Mouse (Mus musculus) mouse embryonic stem cell (cell line): ENCODE measurements at regions not wholly inside any gene's neighbourhood (a gene's known extent, or its start where the extent isn't known, plus 50 kb on each side); places are given as distances from the start of the nearest gene placed in this dataset.

ENCODE experiments used
- in situ Hi-C, 2 experiments: fragments of 300-500 bp; cut with MboI; formaldehyde crosslinking; loops; 1 replicate in 1 of 2; 3 replicates in 1 of 2; pipeline ENCODE4 v1.14.3; 2019 to 2020; ENCODE audit warnings: low sequenced_read_pairs in 2 of 2, low pct_unique_long_range_greater_than_20kb in 1 of 2, mixed read lengths in 1 of 2; ENCODE audit not compliant: unreplicated experiment in 1 of 2

DNA sequence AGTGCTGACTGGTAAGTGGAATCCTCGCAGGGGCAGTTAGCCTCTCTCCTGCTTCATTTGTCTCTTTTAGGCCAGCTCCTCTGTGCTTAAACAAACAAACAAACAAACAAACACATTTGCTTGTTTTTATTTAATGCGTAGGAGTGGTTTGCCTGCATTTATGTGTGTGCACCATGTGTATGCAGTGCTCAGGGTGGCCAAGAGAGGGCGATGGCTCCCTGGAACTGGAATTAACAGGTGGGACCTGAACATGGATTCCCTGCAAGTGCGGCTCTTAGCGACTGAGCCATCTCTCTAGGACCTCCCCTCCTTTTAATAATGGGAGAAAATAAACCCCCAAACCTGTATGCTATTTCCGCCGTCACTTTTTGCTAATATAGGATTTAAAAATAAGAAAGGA, 91.8 kb upstream of the Ubl3 start:
- in situ Hi-C loops, result no loop called here

DNA sequence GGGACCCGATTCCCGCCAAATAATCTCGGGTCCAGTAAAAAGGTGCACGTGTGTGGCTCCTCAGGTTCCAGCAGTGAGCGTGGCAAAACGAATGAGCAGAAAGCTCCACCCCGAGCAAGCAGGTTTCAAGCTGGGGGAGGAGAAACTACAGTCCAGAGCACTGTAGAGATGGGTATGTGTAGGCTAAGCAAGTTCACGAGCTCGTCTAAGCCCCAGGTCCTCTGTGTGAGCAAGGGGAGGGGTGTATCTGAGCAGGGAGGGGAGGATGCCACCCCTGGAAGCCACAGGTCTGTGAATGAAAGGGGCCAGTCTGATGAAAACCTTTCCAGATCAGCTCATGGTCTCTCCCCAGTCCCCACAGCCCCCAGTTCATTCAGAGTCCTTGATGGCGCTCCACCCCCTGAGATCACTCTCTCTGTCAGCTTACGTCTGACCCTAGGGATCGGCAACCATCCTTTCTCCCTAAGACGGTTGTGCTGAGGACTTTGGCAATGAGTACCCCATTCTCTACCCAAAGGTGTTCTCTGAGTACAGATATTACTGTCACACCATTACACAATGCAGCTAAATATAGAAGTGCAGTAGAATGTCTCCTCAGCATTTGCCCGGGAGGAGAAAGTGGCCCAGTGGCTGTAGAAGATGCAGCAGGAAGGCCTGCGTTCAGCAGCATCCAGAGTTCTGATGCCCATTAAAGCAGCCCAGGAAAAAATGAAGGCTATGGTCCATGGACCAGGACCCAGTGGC, 89.2 kb upstream of the Ubl3 start:
- in situ Hi-C loops, result no loop called here

DNA sequence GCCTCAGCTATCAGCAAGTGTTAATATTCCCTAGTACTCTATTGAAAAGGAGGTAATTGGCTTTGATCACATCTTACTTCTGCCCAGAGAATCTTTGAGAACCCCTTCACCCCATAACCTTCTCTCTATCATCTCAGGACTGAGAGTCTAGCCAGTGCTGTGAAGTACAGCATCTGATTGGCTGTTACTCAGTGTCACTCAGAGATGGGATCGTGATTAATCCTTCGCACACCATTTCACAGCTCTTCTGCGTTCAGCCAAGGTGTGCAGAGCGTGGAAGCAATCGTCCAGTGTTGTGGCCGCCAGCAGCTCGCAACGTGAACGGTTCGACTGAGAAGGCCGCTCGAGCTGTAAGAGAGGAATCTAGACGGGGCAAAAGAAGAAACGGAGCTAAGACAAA, 87.9 kb upstream of the Ubl3 start:
- in situ Hi-C loops, result no loop called here

DNA sequence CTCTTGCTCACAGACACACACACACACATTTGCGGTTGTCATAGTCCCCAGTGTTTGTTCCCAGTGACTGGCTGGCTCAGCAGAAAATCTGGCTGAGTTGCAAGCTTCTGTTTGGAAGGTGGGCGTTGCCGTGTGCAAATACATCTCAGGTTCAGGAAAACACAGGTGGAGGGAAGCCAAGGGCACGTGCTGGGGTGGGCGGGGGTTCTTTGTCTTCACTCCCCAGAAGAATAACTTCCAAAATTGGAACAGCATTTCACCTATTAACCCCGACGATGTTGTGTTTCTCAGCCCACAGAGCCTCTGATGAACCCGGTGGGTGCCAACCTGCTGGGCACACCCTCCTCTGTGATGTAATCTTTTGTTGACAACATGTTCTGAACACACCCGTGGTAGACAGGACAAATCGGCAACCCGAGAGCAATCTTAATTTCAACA, 82.3 kb upstream of the Ubl3 start:
- in situ Hi-C loops, result no loop called here

DNA sequence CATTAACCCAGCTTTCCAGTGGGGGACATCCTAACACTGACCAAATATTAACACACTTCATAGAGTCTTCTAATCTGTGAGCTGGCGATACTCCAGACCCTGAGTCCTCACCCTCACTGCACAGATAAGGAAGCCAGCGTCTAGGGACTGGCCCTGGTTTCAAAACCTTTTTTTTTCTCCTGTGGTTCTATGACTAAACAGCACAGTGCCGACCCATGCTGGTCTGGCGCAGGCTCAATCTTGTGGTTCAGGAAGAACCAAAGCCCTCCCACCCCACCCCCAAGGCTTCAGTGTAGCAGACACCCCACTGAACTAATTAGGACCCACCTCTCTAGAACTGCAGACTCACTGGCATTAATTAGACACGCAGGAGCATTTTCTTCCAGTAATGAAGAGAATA, 81.4 kb upstream of the Ubl3 start:
- in situ Hi-C loops, result no loop called here

DNA sequence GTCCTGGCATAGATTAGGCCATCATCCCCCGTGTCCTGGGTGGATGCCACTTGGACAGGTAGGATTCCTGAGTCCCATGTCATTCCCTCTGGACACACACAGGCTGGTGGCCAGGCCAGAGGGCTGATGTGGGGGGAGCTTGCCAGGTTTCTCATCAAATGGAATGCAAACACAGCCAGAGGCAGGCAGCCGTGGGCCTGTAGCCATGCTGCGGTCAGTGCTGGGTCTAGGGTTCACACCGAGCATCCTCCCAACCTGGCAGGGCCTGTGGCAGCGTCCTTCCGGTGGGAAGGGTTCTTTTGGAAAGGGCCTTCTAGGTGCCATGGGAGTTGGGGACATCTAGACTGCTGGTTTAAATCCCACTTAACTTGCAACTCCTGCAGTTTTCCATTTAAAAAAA, 80.7 kb upstream of the Ubl3 start:
- in situ Hi-C loops, result no loop called here

DNA sequence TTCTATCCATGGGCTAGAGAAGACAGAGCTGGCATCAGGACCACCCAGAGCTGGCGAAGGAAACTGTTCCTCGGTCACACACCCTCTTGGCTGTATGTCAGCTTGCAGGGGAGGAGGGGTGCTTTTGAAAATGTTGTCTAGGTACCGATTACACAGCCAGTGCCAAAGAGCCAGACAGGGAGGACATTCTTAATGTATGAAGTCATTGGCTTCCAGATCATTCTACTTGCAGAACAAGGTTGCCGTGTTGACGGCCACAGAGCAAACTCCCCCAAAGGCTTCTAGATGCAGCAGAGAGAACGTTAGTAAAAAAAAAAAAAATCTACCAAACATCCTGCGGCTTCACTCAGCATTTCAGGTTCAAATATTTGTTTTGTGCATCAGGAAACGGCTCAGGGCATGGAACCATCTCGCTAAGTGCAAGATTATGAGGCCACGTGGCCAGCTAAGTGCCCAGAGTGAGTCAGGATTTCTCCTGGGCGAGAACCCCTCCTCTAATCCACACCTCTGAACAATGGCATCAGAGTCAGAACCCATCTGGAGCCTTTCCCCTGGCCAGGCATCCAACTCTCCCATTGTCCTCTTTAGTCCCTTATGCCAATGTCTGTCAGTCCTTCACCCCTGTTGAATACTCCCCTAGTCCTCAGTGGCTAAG, 80.1 kb upstream of the Ubl3 start:
- in situ Hi-C loops, result no loop called here

DNA sequence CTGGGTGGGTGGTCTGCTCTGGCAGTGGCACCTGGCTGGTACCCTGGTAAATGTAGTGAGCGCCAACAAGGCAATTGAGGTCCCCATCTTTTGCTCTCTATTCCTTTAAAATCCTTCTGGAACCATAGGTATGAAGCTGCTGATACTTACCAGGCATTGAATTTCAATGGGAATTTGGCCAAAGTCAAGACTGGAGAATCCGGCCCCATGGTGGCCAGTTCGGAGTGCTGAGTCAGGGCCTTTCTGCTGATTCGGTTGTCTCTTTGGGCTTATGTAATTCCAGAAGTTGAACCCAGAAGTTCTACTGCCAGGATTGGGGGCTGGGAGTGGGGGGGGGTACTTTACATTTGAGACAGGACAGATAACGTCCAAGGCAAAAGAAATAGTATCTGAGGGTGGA, 79.0 kb upstream of the Ubl3 start:
- in situ Hi-C loops, result no loop called here

DNA sequence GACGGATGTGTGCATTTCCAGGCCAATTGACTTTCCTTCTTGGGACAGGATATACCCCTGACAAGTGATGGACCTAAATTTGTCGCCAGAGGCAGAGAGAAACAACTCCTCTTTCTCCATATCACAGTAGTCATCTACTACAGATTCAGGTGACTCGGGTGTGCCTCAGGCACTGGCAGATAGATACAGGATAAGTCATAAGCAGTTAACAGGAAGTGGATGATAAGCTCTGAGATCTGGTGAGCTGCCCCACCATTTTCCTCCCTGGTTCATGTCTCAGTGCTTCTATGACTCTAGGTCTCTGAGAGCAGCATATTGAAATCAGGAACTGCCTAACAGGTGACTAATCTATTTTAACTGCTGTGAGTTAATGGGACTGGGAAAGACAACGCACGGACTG, 73.4 kb upstream of the Ubl3 start:
- in situ Hi-C loops, result no loop called here

DNA sequence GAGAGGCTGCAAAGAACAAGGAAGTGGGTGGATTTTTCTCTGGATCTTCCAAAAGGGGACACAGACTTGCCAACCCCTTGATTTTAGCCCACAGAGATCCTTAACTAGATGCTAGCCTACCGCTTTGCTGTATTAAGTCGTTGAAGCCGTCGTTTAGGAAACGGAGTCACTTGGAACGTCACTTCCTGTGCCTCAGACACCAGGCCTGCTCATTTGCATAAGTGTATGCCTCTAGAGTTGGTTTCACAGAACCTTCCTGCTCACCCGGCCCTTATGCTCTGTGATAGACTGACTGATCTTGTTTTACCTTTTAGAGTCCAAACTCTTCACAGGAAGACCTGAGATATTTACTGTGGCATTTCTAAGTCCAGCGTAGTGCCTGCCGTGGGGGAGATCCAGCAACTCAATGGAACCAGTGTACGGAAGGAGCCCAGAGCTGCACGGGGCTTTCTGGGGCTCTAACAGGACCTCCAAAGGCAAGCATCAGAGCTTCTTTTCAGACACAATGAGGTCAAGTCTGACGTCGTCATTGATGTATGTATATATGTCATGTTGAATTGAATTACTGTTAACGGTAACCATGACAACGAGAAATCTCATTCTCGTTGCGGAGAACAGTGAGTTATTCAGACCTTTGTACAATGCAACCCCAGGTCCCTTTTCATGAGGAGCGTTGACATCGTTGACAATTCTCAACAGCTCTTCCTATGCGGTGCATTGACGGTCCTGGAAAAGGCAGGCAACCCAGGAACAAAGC, 72.2 kb upstream of the Ubl3 start:
- in situ Hi-C loops, result no loop called here

DNA sequence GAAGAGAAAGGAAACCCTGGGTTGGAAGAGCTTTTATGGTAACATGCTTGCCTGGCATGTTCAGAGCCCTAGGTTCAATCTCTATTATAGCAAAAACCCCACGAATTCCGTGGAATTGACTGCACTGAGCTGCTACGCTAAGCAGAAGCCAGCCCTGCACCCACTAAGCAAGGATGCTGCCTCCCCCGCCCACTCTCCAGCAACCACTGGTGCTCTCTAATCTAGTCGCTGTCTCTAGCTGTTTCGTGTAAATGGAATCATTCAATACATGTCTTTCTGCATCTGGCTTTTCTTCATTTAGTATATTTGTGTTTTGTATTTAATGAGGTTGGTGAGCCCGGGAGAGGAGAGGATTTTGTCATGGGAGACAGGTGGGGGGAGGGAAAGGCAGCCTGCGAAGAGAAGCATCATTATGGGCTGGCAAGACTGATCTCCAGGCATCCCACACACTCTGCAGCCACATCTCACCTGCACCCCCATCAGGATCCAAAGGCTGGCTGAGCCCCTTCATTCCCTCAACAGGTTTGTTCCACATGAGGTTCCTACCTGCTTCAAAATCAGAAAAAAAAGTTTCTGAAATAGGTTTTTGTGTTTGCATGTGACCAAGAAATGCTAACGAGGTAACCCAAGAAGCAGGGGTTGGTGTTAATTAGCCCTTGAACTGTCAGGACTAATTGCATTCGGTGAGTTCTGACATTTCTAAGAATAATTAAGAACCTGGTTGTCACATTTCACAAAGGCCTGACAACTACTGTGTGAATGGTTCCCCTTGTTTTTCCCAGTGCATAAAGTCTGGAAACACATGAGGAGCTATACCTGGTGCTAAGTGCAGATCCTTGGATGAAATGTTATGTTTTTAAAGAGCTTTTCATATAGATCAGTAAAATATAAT, 68.6 kb upstream of the Ubl3 start:
- in situ Hi-C loops, result no loop called here

DNA sequence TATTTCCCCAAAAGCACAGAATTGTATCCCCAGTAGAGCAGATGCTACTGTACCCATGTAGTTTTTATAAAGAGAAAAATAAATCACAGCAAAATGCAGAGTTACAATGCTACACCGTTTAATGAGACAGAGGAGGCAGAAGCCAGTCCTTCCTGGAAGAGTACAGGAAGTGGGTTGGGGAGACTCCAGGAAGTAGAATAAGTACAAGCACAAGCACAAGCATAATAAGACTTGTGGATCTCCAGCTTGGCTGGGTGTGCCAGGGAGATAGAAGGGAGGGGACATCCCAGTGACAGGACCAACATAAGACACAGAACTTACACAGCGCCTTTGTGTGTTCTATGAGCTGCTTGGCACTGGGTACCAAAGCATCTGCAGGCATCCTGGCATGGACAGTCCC, 67.3 kb upstream of the Ubl3 start:
- in situ Hi-C loops, result no loop called here

DNA sequence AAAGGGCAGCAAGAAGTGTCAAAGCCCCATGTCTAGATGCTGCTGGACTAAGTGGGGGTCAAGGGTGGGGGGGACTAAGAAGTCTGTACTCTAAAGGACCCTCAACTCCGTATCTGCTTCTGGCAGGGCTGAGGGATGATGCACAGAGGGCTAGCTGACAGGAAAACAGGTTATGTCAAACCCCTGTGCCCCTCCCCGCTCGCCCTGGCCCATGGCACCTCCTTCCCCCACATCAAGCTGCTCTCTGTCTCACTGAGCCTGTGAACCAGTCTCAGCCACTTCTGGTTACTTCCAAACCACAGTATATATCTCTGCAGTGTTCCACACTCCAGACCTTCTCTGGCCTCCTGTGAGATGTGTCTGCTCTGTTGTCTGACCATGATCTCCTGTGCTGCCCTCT, 63.8 kb upstream of the Ubl3 start:
- in situ Hi-C loops, result no loop called here

DNA sequence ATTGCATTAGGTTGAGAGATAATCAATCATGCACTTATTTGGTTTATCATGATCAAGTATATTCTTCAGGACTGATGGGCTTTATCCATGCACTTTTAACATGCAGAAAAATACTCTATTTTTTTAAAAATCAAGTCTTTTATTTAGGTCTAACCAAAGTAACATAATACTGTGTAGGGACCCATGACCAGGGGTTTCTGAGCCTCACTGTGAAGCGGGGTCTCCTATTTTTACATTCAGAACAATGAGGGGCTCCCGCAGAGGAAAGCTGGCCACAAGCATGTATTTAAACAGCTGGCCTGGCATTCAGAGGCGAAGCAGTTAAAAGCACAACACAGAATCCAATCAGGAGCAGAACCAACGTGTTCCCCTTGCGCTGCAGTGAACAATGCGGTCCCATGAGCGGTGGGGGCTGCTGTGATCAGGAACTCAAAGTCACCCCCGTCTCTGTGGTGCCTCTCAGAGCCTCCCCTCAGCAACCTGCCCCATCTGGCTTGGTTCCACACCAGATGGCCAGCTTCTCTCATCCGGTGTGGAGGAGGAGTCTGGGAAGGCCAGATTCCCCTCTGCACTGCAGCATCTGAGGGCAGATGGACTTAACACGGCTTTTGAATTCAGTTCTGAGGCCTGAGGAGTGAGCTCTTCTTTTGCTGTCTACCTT, 63.2 kb upstream of the Ubl3 start:
- in situ Hi-C loops, result no loop called here

DNA sequence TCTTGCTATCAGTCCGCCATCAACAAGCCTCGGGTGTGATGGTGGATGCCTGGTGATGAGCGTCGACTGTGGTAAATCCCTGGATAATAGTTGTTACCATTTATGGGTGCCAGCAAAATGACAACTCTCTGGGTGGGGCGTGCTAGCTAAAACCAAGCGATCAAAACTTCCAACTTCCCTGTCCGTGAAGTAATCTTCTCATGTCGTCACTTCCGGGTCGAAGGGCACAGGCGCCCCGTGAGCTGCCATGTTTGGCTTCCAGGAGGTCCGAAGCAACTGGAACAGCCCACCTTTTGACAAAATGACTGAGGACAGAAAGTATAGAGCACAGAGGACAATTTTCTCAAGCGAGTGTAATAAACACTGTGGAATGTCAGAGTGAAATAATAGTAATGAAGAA, 62.5 kb upstream of the Ubl3 start:
- in situ Hi-C loops, result no loop called here

DNA sequence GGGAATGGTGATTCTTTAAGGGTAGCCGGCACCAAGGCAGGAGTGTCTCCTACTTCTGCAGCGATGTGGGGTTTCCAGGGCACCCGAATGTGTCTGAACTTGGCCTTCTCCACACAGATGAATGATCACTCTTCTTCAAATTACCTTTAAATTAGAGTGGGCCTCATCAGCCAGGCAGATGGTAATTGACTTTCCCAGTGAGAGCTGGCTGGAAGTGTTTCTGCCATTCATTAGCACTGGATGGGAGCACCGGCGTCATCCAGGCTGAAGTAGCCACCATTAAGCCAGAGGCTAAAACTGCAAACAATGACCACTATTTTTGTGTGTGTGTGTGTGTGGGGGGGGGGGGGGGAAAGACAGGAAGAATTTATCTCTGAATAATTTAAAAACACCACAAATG, 58.7 kb upstream of the Ubl3 start:
- in situ Hi-C loops, result no loop called here

DNA sequence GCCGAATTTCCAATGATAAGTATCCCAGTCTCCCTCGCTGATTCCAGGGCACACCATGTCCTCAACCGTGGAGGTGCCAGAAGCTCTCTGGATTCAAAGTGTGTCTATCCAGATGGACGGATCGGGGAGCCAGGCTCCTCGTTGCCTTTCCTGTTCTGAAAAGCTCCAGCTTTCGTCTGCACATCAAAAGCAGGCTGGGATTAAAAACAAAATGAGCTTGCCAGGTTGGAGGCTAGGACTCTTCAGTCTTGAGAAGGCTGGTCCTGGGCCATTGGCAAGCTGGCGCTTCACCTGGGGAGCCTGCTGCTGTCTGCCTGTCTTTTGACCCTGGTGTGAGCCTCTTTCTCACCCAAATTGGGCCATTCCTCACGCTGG, 56.9 kb upstream of the Ubl3 start:
- in situ Hi-C loops, result no loop called here

DNA sequence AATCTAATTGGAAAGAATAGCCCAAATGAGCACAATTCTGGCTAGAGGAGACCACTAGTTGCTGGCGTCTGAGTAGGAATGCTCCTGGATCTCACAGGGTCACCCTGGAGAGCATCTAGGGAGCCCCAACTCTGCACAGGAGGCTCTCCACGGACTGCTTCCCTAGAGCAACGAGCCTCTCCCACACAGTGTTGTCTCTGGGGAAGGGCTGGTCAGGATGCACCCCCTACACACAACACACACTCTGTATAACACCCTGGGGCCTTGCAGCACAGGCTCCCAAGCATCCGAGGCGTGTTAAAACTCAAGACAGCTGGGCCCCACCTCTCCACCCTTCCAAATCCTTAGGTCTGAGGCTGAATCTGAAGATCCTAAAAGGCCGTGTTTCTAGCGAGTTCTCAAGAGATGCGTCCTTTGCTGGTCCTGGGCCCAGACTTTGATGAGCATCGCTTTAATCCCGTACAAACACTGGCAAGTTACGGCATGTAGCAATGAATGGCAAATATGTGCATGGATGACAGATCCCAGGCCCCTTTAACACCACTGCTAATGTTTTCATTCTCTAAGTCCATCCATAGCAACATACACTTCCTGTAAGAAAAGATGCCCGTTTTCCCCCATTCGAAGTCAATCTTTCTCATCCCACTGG, 56.4 kb upstream of the Ubl3 start:
- in situ Hi-C loops, result no loop called here
